Mouse (Mus musculus) midbrain, embryonic 16.5 days (tissue): ENCODE results near the gene Zhx3. TPM values are rescaled to one million over a fixed set of nuclear protein-coding genes. Genes with fewer than 3 reads are reported as not detected.

Experiments used
- ATAC-seq: fragments of 200-750 bp; cut with Nextera tagmentation; 2 replicates; pipeline ENCODE4 v1.8.0; 2017; ENCODE audit warnings: moderate TSS enrichment
- H3K27ac ChIP-seq: fragments of 300-500 bp; sonication (generic); 2 replicates; pipeline ENCODE4 v1.5.1; 2014; ENCODE audit warnings: mild to moderate bottlenecking, low read length, mixed read lengths
- H3K27me3 ChIP-seq: fragments of 300-500 bp; sonication (generic); 2 replicates; pipeline ENCODE4 v1.6.1; 2014; ENCODE audit warnings: low read depth, low read length, mixed read lengths; ENCODE audit not compliant: control insufficient read depth, insufficient read depth
- H3K36me3 ChIP-seq: fragments of 300-500 bp; sonication (generic); 2 replicates; pipeline ENCODE4 v1.6.1; 2014; ENCODE audit warnings: mild to moderate bottlenecking, low read length, moderate library complexity, mixed read lengths; ENCODE audit not compliant: control insufficient read depth, insufficient read depth
- H3K4me1 ChIP-seq: fragments of 300-500 bp; sonication (generic); 2 replicates; pipeline ENCODE4 v1.6.1; 2014; ENCODE audit warnings: mild to moderate bottlenecking, low read length, mixed read lengths; ENCODE audit not compliant: control insufficient read depth, insufficient read depth
- H3K4me2 ChIP-seq: fragments of 300-500 bp; sonication (generic); 2 replicates; pipeline ENCODE4 v1.6.1; 2014; ENCODE audit warnings: mild to moderate bottlenecking, low read length, mixed read lengths
- H3K4me3 ChIP-seq: fragments of 300-500 bp; sonication (generic); 2 replicates; pipeline ENCODE4 v1.5.1; 2014; ENCODE audit warnings: low read depth, mild to moderate bottlenecking, low read length, moderate library complexity, mixed read lengths
- H3K9ac ChIP-seq: fragments of 300-500 bp; sonication (generic); 2 replicates; pipeline ENCODE4 v1.6.1; 2014; ENCODE audit warnings: low read depth, low read length, mixed read lengths
- H3K9me3 ChIP-seq: fragments of 300-500 bp; sonication (generic); replicated peaks from 2 replicates; pipeline ENCODE4 v1.6.1; 2014; ENCODE audit warnings: mild to moderate bottlenecking, low read length, mixed read lengths; ENCODE audit not compliant: control insufficient read depth, poor library complexity, severe bottlenecking
- WGBS: fragments of 180-500 bp; shearing (Covaris S2); extraction: QIAGEN DNeasy Blood & Tissue Kit; methylation state at CpG from one replicate; pipeline ENCODE4 v1.1.7; 2014; 5-methylcytosine and 5-hydroxymethylcytosine counted together
- polyA plus RNA-seq: library from polyadenylated mRNA; unstranded; fragments of >200 nt; fragmentation: Nextera tagmentation; extraction: Ambion mirVana; gene quantifications from 2 replicates; pipeline ENCODE4 v1.2.1, GENCODE M21; 2015

Gene Zhx3
- polyA plus RNA-seq, 1 experiment from 2014 or later: 21.1 TPM

GRCm38 (mm10) chr2:160800967-160801366 is 71.8 kb downstream of the Zhx3 start:
- WGBS: 91% methylated on average over 1 of the region's 1 CpGs
- H3K4me3 ChIP-seq: no peak overlapping the region
- H3K9ac ChIP-seq: no peak overlapping the region
- H3K27ac ChIP-seq: no peak overlapping the region
- ATAC-seq: no peak
- H3K27me3 ChIP-seq: no peaks in the 10 kb centered on the region
- 0 out of 2 replicates have a peak, but pooled peaks cover 1% of the 10 kb centered on the region for H3K4me1 ChIP-seq
- no peak overlapping the region for H3K4me2 ChIP-seq
- no peaks in the 10 kb centered on the region for H3K36me3 ChIP-seq
- no peaks in the 10 kb centered on the region for H3K9me3 ChIP-seq

- WGBS: 89% methylated on average over 1 of the region's 1 CpGs
- Histone ChIP-seq H3K27ac (no peak overlapping the region), H3K4me3 (no peak overlapping the region), H3K27me3 (no peaks in the 10 kb centered on the region), H3K4me2 (no peak overlapping the region), H3K9ac (no peak overlapping the region), H3K9me3 (no peaks in the 10 kb centered on the region), H3K36me3 (no peaks in the 10 kb centered on the region), H3K4me1 (no peaks in the 10 kb centered on the region)
- no peak for ATAC-seq
Measured at GRCm38 (mm10) chr2:160798206-160798605, 74.6 kb downstream of the Zhx3 start.

GRCm38 (mm10) chr2:160796973-160797372 is 75.8 kb downstream of the Zhx3 start:
- Histone ChIP-seq H3K9me3 (no peaks in the 10 kb centered on the region), H3K27me3 (no peaks in the 10 kb centered on the region), H3K4me2 (no peak overlapping the region), H3K9ac (no peak overlapping the region), H3K4me3 (no peak overlapping the region), H3K4me1 (no peaks in the 10 kb centered on the region), H3K27ac (no peak overlapping the region), H3K36me3 (no peaks in the 10 kb centered on the region)
- WGBS: 73% methylated on average over 2 of the region's 2 CpGs
- no peak for ATAC-seq

DNA sequence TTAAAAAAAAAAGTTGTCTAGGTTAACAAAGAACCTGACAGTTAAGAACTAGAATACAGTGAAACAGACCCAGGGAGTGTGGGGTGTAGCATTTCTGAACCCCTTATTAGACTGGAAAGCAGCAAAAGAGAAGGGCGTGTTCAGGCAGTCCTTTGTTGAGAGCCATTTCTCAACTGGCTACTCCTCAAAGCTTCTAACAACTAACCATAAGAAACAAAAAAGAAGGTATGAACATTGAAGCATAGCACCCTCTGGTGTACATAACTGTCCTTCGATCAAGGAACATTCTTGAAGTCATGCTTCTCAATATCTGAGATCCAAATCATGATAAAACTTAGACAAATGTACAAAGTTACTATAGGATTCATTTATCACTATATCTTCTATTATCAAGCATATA is 79.7 kb downstream of the Zhx3 start:
- WGBS: 87% methylated on average over 2 of the region's 2 CpGs

GRCm38 (mm10) chr2:160789741-160790140 is 83.1 kb downstream of the Zhx3 start:
- Histone ChIP-seq H3K4me2 (no peak overlapping the region), H3K36me3 (no peaks in the 10 kb centered on the region), H3K27ac (no peak overlapping the region), H3K27me3 (no peaks in the 10 kb centered on the region), H3K9me3 (no peaks in the 10 kb centered on the region), H3K4me3 (no peak overlapping the region), H3K9ac (no peak overlapping the region), H3K4me1 (no peaks in the 10 kb centered on the region)
- no peak for ATAC-seq

More for the DNA sequence above, 79.7 kb downstream of the Zhx3 start:
- no peak overlapping the region for H3K27ac ChIP-seq
- H3K27me3 ChIP-seq: no peaks in the 10 kb centered on the region
- H3K9ac ChIP-seq: no peak overlapping the region
- no peaks in the 10 kb centered on the region for H3K4me1 ChIP-seq
- H3K4me3 ChIP-seq: no peak overlapping the region
- H3K9me3 ChIP-seq: no peaks in the 10 kb centered on the region
- H3K4me2 ChIP-seq: no peak overlapping the region
- no peak for ATAC-seq
- H3K36me3 ChIP-seq: no peaks in the 10 kb centered on the region

DNA sequence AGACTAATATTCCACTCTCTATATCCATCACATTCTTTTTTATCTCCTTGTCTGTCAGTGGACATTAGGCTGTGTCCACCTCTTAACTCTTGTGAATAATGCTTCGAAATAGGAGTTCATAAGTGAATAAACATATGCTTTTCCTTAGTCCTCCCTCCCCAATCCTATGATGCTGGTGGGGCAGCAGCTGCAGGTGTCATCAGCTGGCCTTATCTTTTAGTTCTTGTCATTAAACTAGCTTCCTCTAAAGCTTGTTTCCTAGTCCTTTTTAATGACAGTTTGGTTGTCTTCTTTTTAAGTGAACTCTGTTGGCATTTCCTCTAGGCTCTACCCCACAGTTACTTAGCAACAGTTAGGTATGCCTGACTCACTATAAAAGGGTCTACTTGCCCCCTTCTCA is 83.8 kb downstream of the Zhx3 start:
- Histone ChIP-seq H3K4me1 (no peaks in the 10 kb centered on the region), H3K9me3 (no peaks in the 10 kb centered on the region), H3K4me3 (no peak overlapping the region), H3K4me2 (no peak overlapping the region), H3K9ac (no peak overlapping the region), H3K27me3 (no peaks in the 10 kb centered on the region), H3K36me3 (no peaks in the 10 kb centered on the region), H3K27ac (no peak overlapping the region)
- ATAC-seq: no peak
- 85% methylated on average over 1 of the region's 1 CpGs for WGBS

DNA sequence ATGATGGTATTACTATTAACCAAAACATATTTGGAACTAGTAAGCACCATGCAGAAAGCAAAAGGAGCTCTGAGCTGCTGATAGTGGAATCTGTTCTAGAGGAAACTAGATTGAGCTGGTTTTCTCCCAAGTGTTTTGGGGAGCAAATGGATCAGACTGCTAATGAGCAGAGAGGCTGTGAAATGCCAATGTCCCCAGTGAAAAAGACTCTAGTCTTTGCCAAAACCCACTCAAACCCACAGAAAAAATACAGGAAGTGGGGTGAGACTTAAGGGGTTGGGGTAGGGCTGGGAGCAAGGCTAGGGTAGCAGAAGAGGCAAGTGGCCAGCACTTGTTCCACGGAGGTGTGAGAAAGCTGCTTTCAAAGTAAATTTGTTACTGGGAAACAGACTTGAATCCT is 86.5 kb downstream of the Zhx3 start:
- H3K9ac ChIP-seq: no peak overlapping the region
- H3K4me3 ChIP-seq: no peak overlapping the region
- peak; percentile 64; the same call in 1 of the 2 replicates for ATAC-seq
- H3K36me3 ChIP-seq: no peaks in the 10 kb centered on the region
- H3K4me2 ChIP-seq: no peak overlapping the region
- no peaks in the 10 kb centered on the region for H3K4me1 ChIP-seq
- H3K27me3 ChIP-seq: no peaks in the 10 kb centered on the region
- no peaks in the 10 kb centered on the region for H3K9me3 ChIP-seq
- H3K27ac ChIP-seq: peak overlapping the region; percentile 53
- WGBS: 64% methylated on average over 1 of the region's 1 CpGs

DNA sequence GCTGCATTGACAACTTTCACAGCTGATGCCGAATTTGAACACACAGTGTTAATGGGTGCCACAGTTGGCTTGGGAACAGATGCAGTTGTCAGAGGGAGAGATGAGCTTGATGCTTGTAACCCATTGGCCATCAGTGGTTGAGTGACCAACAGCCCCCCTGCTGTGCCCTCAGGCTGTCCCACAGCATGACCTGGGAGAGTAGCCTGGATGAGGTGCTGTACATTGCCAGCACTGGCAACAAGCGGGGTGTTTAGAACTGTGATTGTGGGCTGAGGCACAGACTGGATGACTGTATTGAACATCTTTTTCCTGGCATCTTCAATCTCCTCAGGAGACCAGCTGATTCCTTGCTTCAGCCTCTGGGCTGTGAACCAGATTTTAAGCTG is 92.0 kb downstream of the Zhx3 start:
- 94% methylated on average over 2 of the region's 2 CpGs for WGBS
- Histone ChIP-seq H3K4me2 (no peak overlapping the region), H3K27ac (no peak overlapping the region), H3K4me1 (no peaks in the 10 kb centered on the region), H3K27me3 (no peaks in the 10 kb centered on the region), H3K9ac (no peak overlapping the region), H3K9me3 (no peaks in the 10 kb centered on the region), H3K4me3 (no peak overlapping the region), H3K36me3 (peaks cover 12% of the 10 kb centered on the region)
- ATAC-seq: no peak

- peaks cover 12% of the 10 kb centered on the region for H3K36me3 ChIP-seq
- 90% methylated on average over 13 of the region's 13 CpGs for WGBS
- no peak overlapping the region for H3K4me3 ChIP-seq
- H3K4me1 ChIP-seq: no peaks in the 10 kb centered on the region
- H3K9ac ChIP-seq: no peak overlapping the region
- no peak for ATAC-seq
- H3K27me3 ChIP-seq: no peaks in the 10 kb centered on the region
- H3K27ac ChIP-seq: no peak overlapping the region
- no peaks in the 10 kb centered on the region for H3K9me3 ChIP-seq
- H3K4me2 ChIP-seq: no peak overlapping the region
Measured at GRCm38 (mm10) chr2:160780154-160780833, 92.5 kb downstream of the Zhx3 start.
